Mouse (Mus musculus): ENCODE measurements around the gene Atp1a1. TPM values are rescaled to one million over a fixed set of nuclear protein-coding genes. Genes with fewer than 3 reads are reported as not detected.

The Atp1a1 gene
- 78.3 and 81.8 TPM in 2 replicates for polyA plus RNA-seq (2021; fragmentation: Nextera tagmentation)
- long read RNA-seq, experiment 1, transcript Atp1a1-201 (23 exons, 3,679 nt), result major isoform, 86 of 184 reads
- long read RNA-seq, experiment 1, partial matches to known transcripts, result 94 of 184 reads
- long read RNA-seq, experiment 1, other reads (novel, unspliced or antisense), result 4 of 184 reads
- long read RNA-seq, experiment 2, transcript Atp1a1-201 (23 exons, 3,679 nt), result major isoform, 114 of 159 reads
- long read RNA-seq, experiment 2, partial matches to known transcripts, result 39 of 159 reads
- long read RNA-seq, experiment 2, other reads (novel, unspliced or antisense), result 6 of 159 reads

GRCm38 (mm10) chr3:101604550-101605223 is at the start of gene Atp1a1:
Gene Atp1a1 (minus strand): TSS chr3:101604684.

Other genes with a start within 250 kb of the Atp1a1 start
- gene Igsf3, start 227.6 kb downstream of the Atp1a1 start, polyA plus RNA-seq (2021; fragmentation: Nextera tagmentation), result 7.6 and 11.3 TPM in 2 replicates
- gene Mab21l3, start 244.3 kb upstream of the Atp1a1 start, polyA plus RNA-seq (2021; fragmentation: Nextera tagmentation), result not detected in 2 replicates

Measured in layer of hippocampus, adult 6 months (tissue).